Mouse (Mus musculus) limb, embryonic 14.5 days (tissue): Measurements from ENCODE around the gene Rabgap1l. TPM values are rescaled to one million over a fixed set of nuclear protein-coding genes. Genes with fewer than 3 reads are reported as not detected.

Source experiments
- ATAC-seq: fragments of 200-750 bp; cut with Nextera tagmentation; 2 replicates; pipeline ENCODE4 v1.8.0; 2017; ENCODE audit warnings: low read depth, moderate number of reproducible peaks, moderate TSS enrichment; ENCODE audit not compliant: low FRiP score
- DNase-seq: peaks from one replicate; pipeline ENCODE4 v3.0.0-alpha.2; 2015; ENCODE audit warnings: low spot score
- H3K27ac ChIP-seq: fragments of 300-500 bp; sonication (generic); replicated peaks from 2 replicates; pipeline ENCODE4 v1.5.1; 2014; ENCODE audit warnings: low read depth, mild to moderate bottlenecking, low read length, moderate library complexity, mixed read lengths
- H3K27me3 ChIP-seq: fragments of 300-500 bp; sonication (generic); 2 replicates; pipeline ENCODE4 v1.6.1; 2014; ENCODE audit warnings: low read length, mixed read lengths; ENCODE audit not compliant: control insufficient read depth, insufficient read depth
- H3K36me3 ChIP-seq: fragments of 300-500 bp; sonication (generic); 2 replicates; pipeline ENCODE4 v1.6.1; 2014; ENCODE audit warnings: mild to moderate bottlenecking, low read length, moderate library complexity, mixed read lengths; ENCODE audit not compliant: control insufficient read depth, insufficient read depth
- H3K4me1 ChIP-seq: fragments of 300-500 bp; sonication (generic); 2 replicates; pipeline ENCODE4 v1.6.1; 2014; ENCODE audit warnings: antibody characterized with exemption, low read length, mixed read lengths; ENCODE audit not compliant: control insufficient read depth, insufficient read depth
- H3K4me2 ChIP-seq: fragments of 300-500 bp; sonication (generic); replicated peaks from 2 replicates; pipeline ENCODE4 v1.6.1; 2014; ENCODE audit warnings: low read depth, mild to moderate bottlenecking, low read length, moderate library complexity; ENCODE audit not compliant: severe bottlenecking
- H3K4me3 ChIP-seq: fragments of 300-500 bp; sonication (generic); replicated peaks from 2 replicates; pipeline ENCODE4 v1.5.1; 2014; ENCODE audit warnings: low read length
- H3K9ac ChIP-seq: fragments of 300-500 bp; sonication (generic); 2 replicates; pipeline ENCODE4 v1.6.1; 2014; ENCODE audit warnings: mild to moderate bottlenecking, low read depth, low read length, moderate library complexity; ENCODE audit not compliant: severe bottlenecking
- H3K9me3 ChIP-seq: fragments of 300-500 bp; sonication (generic); 2 replicates; pipeline ENCODE4 v1.6.1; 2016; ENCODE audit warnings: low read length; ENCODE audit not compliant: control insufficient read depth
- POLR2A ChIP-seq: fragments of 200-500 bp; IDR thresholded peaks from 2 replicates; pipeline ENCODE4 v1.8.0; 2012; ENCODE audit warnings: inconsistent platforms, mild to moderate bottlenecking, moderate library complexity, borderline replicate concordance; ENCODE audit not compliant: insufficient read depth, insufficient read length; ENCODE audit errors: extremely low read depth
- WGBS: fragments of 180-500 bp; shearing (Covaris S2); extraction: QIAGEN DNeasy Blood & Tissue Kit; methylation state at CpG from one replicate; pipeline ENCODE4 v1.1.7; 2014; 5-methylcytosine and 5-hydroxymethylcytosine counted together
- polyA plus RNA-seq, 2 experiments: library from polyadenylated mRNA; depleted of rRNA in 1 of 2; stranded (reverse) in 1 of 2; unstranded in 1 of 2; fragments of >200 nt; fragmentation: Nextera tagmentation in 1 of 2; extraction: Ambion mirVana in 1 of 2; gene quantifications; 2 replicates each; pipeline versions ENCODE4 v1.2.1 to v1.2.3; 2012 to 2014

Gene Rabgap1l
- polyA plus RNA-seq, 2 experiments, result 13.3 to 19.3 TPM

GRCm38 (mm10) chr1:160374490-160374889 lies 418.5 kb downstream of the Rabgap1l start:
- no peak for DNase-seq
- no peak for TF ChIP-seq POLR2A
- H3K4me2 ChIP-seq, result no peak overlapping the region
- no peak for ATAC-seq
- no peaks in the 10 kb centered on the region for H3K36me3 ChIP-seq
- no peak overlapping the region for H3K4me3 ChIP-seq
- H3K27me3 ChIP-seq, result no peaks in the 10 kb centered on the region
- no peak overlapping the region for H3K9ac ChIP-seq
- H3K27ac ChIP-seq, result no peak overlapping the region
- H3K9me3 ChIP-seq, result no peaks in the 10 kb centered on the region
- 0 out of 2 replicates have a peak, but pooled peaks cover 4% of the 10 kb centered on the region for H3K4me1 ChIP-seq

- no peak overlapping the region for H3K9ac ChIP-seq
- no peak for TF ChIP-seq POLR2A
- no peak overlapping the region for H3K27ac ChIP-seq
- no peaks in the 10 kb centered on the region for H3K27me3 ChIP-seq
- H3K9me3 ChIP-seq, result no peaks in the 10 kb centered on the region
- ATAC-seq, result no peak
- H3K4me2 ChIP-seq, result no peak overlapping the region
- 0 out of 2 replicates have a peak, but pooled peaks cover 4% of the 10 kb centered on the region for H3K4me1 ChIP-seq
- DNase-seq, result no peak
- H3K4me3 ChIP-seq, result no peak overlapping the region
- 82% methylated on average over 7 of the region's 7 CpGs for WGBS
- no peaks in the 10 kb centered on the region for H3K36me3 ChIP-seq
Measured at GRCm38 (mm10) chr1:160373306-160373705, 419.7 kb downstream of the Rabgap1l start.

- ATAC-seq (no peak), DNase-seq (no peak)
- TF ChIP-seq POLR2A, result no peak
- Histone ChIP-seq H3K4me2 (no peak overlapping the region), H3K4me3 (no peak overlapping the region), H3K9me3 (no peaks in the 10 kb centered on the region), H3K27ac (no peak overlapping the region), H3K27me3 (no peaks in the 10 kb centered on the region), H3K4me1 (no peaks in the 10 kb centered on the region), H3K36me3 (no peaks in the 10 kb centered on the region), H3K9ac (no peak overlapping the region)
Measured at GRCm38 (mm10) chr1:160371696-160372095, 421.3 kb downstream of the Rabgap1l start.

- Histone ChIP-seq H3K36me3 (no peaks in the 10 kb centered on the region), H3K4me2 (no peak overlapping the region), H3K4me3 (no peak overlapping the region), H3K27ac (no peak overlapping the region), H3K9me3 (no peaks in the 10 kb centered on the region), H3K9ac (no peak overlapping the region), H3K4me1 (no peaks in the 10 kb centered on the region), H3K27me3 (no peaks in the 10 kb centered on the region)
- no peak for DNase-seq
- WGBS, result 35% methylated on average over 1 of the region's 1 CpGs
- ATAC-seq, result no peak
- no peak for TF ChIP-seq POLR2A
Measured at GRCm38 (mm10) chr1:160370552-160370951, 422.5 kb downstream of the Rabgap1l start.

GRCm38 (mm10) chr1:160366615-160367014 lies 426.4 kb downstream of the Rabgap1l start:
- DNase-seq (peak; percentile 13), ATAC-seq (no peak)
- H3K4me3 ChIP-seq, result no peak overlapping the region
- no peaks in the 10 kb centered on the region for H3K4me1 ChIP-seq
- no peak overlapping the region for H3K9ac ChIP-seq
- no peak overlapping the region for H3K4me2 ChIP-seq
- no peak for TF ChIP-seq POLR2A
- H3K27ac ChIP-seq, result no peak overlapping the region
- WGBS, result 80% methylated on average over 3 of the region's 3 CpGs
- no peaks in the 10 kb centered on the region for H3K27me3 ChIP-seq
- H3K36me3 ChIP-seq, result no peaks in the 10 kb centered on the region
- H3K9me3 ChIP-seq, result no peaks in the 10 kb centered on the region

- no peak for TF ChIP-seq POLR2A
- Histone ChIP-seq H3K36me3 (no peaks in the 10 kb centered on the region), H3K27me3 (no peaks in the 10 kb centered on the region), H3K9me3 (no peaks in the 10 kb centered on the region), H3K4me3 (no peak overlapping the region), H3K4me1 (no peaks in the 10 kb centered on the region), H3K27ac (no peak overlapping the region), H3K4me2 (no peak overlapping the region), H3K9ac (no peak overlapping the region)
- DNase-seq (no peak), ATAC-seq (no peak)
Measured at GRCm38 (mm10) chr1:160357268-160357667, 435.7 kb downstream of the Rabgap1l start.
